ENCODE assay signal across 28 mouse cellular contexts in the genomic region with DNA sequence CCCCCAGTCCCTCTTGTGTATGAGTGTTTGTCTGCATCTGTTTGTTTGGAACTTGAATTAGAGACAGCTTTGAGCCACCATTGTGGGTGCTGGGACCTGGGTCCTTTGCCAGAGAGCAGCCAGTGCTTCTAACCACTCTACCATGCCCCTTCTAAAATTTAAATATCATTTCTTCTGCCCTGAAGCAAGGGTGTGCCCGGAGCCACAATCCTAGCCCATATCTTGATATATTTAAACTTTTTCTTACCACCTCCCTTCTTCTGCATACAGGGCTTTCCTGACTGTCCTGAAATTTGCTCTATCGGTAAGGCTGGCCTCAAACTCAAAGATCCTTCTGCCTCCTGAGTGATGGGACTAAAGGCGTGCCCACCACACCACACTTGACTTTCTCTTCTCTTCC. TPM values are rescaled to one million over a fixed set of nuclear protein-coding genes. Genes with fewer than 3 reads are reported as not detected.
DNase-seq lines count a peak whose midpoint lies in the region; ATAC-seq and TF ChIP-seq lines count a peak whose summit lies in the region.
"Had no signal": no experiment of that assay in that cellular context is flagged by ENCODE, and none has a peak within 500 bp of the region (broad histone marks: within the 10 kb centered on the region; RNA-seq: fewer than 3 reads in every experiment).

No protein-coding gene starts in this region.

- no peaks in the 10 kb centered on the region for H3K9me3 ChIP-seq in heart, embryonic 13.5 days
- no peaks in the 10 kb centered on the region for H3K9me3 ChIP-seq in liver, embryonic 15.5 days (replicated peaks)
- H3K9me3 ChIP-seq in forebrain, embryonic 16.5 days (ENCODE audit: control insufficient read depth, low read length), result no peaks in the 10 kb centered on the region
- H3K9me3 ChIP-seq: forebrain, embryonic 13.5 days; hindbrain, embryonic 15.5 days; megakaryocyte, embryonic 14.5 days had no signal

- peak overlapping the region; percentile 17; the same call in 1 of the 2 replicates for H3K4me2 ChIP-seq in heart, embryonic 13.5 days
- H3K4me2 ChIP-seq in liver, embryonic 15.5 days, result peak overlapping the region; percentile 92
- no peak overlapping the region for H3K4me2 ChIP-seq in forebrain, embryonic 16.5 days (ENCODE audit: low read length)
- H3K4me2 ChIP-seq: forebrain, embryonic 13.5 days; hindbrain, embryonic 15.5 days had no signal

- no peaks in the 10 kb centered on the region for H3K27me3 ChIP-seq in heart, embryonic 13.5 days (replicated peaks)
- no peaks in the 10 kb centered on the region for H3K27me3 ChIP-seq in liver, embryonic 15.5 days
- no peaks in the 10 kb centered on the region for H3K27me3 ChIP-seq in forebrain, embryonic 16.5 days (replicated peaks; ENCODE audit: control insufficient read depth, insufficient read depth, low read length)
- H3K27me3 ChIP-seq: CH12.LX; forebrain, embryonic 13.5 days; hindbrain, embryonic 15.5 days had no signal

- DNase-seq in heart, postnatal 10 days, result no peak
- DNase-seq in liver, result peak; percentile 50
- no peak for DNase-seq in left cerebral cortex, postnatal 14 days (ENCODE audit: low spot score in 2 of 2)
- DNase-seq: adrenal gland, adult 2 months; cerebellum, adult 11-12 months; cerebellum, postnatal 10 days; gastrocnemius, adult 2 months; heart, postnatal 36 days; kidney, adult 9 months; kidney, postnatal 25 days; layer of hippocampus, postnatal 36 days; left cerebral cortex, postnatal 4 days; lung, adult 18-20 months; lung, postnatal 36 days; midbrain, embryonic 14.5 days; right cerebral cortex, postnatal 25 days; spleen, adult 18-20 months; thymus, postnatal 25 days had no signal

- WGBS in heart, embryonic 13.5 days, result 61% methylated on average over 3 of the region's 3 CpGs
- WGBS in bone marrow, adult 2 months, result 66% methylated on average over 3 of the region's 3 CpGs
- 33% methylated on average over 3 of the region's 3 CpGs for WGBS in liver, embryonic 15.5 days (ENCODE audit: insufficient replicate concordance)
- 92% methylated on average over 3 of the region's 3 CpGs for WGBS in forebrain, embryonic 16.5 days

- TF ChIP-seq POLR2A in bone marrow, adult 2 months (IDR thresholded peaks at IDR 0.05; ENCODE audit: borderline replicate concordance, control insufficient read depth, low read depth, low read length), result no peak

- ATAC-seq in heart, embryonic 13.5 days (ENCODE audit: extremely low read depth, insufficient number of reproducible peaks, low FRiP score, low TSS enrichment), result no peak
- ATAC-seq in liver, embryonic 15.5 days (ENCODE audit: insufficient read depth), result peak; percentile 49
- ATAC-seq in forebrain, embryonic 16.5 days, result no peak
- ATAC-seq: forebrain, embryonic 13.5 days had no signal

- peak overlapping the region; percentile 45; the same call in 1 of the 2 replicates for H3K27ac ChIP-seq in heart, embryonic 13.5 days (replicated peaks)
- H3K27ac ChIP-seq in bone marrow, adult 2 months (ENCODE audit: control insufficient read depth, insufficient read depth, low read depth, low read length, poor library complexity), result peak overlapping the region; percentile 77
- peak overlapping the region; percentile 98 for H3K27ac ChIP-seq in liver, embryonic 15.5 days (replicated peaks)
- H3K27ac ChIP-seq in forebrain, embryonic 16.5 days (ENCODE audit: low read length), result no peak overlapping the region
- H3K27ac ChIP-seq: hindbrain, embryonic 15.5 days had no signal

- peaks cover 73% of the 10 kb centered on the region for H3K4me1 ChIP-seq in heart, embryonic 13.5 days
- H3K4me1 ChIP-seq in bone marrow, adult 2 months (ENCODE audit: control insufficient read depth, insufficient read depth, low read length), result peaks cover 4% of the 10 kb centered on the region
- H3K4me1 ChIP-seq in liver, embryonic 15.5 days (replicated peaks), result peaks cover 98% of the 10 kb centered on the region
- peaks cover 23% of the 10 kb centered on the region for H3K4me1 ChIP-seq in forebrain, embryonic 16.5 days (replicated peaks; ENCODE audit: control insufficient read depth, insufficient read depth, low read length)

- H3K4me3 ChIP-seq in heart, embryonic 13.5 days, result no peak overlapping the region
- peak overlapping the region; percentile 24 for H3K4me3 ChIP-seq in bone marrow, adult 2 months (replicated peaks; ENCODE audit: control insufficient read depth, low read depth, low read length)
- peak overlapping the region; percentile 56 for H3K4me3 ChIP-seq in liver, embryonic 15.5 days (replicated peaks)
- H3K4me3 ChIP-seq in forebrain, embryonic 16.5 days (replicated peaks; ENCODE audit: low read length), result no peak overlapping the region
- H3K4me3 ChIP-seq: forebrain, embryonic 13.5 days; gastrocnemius, adult 2 months; hindbrain, embryonic 15.5 days had no signal

- intact Hi-C loops in heart, postnatal 10 days (cut with DNase I), result no loop called here
- intact Hi-C loops in left cerebral cortex, postnatal 14 days (cut with DNase I), result no loop called here

- H3K36me3 ChIP-seq in heart, embryonic 13.5 days, result peaks cover 10% of the 10 kb centered on the region
- H3K36me3 ChIP-seq in liver, embryonic 15.5 days (replicated peaks), result peaks cover 15% of the 10 kb centered on the region
- no peaks in the 10 kb centered on the region for H3K36me3 ChIP-seq in forebrain, embryonic 16.5 days (ENCODE audit: control insufficient read depth, insufficient read depth)
- H3K36me3 ChIP-seq: hindbrain, embryonic 15.5 days had no signal

- H3K9ac ChIP-seq in heart, embryonic 13.5 days, result peak overlapping the region; percentile 20; the same call in 1 of the 2 replicates
- peak overlapping the region; percentile 56 for H3K9ac ChIP-seq in liver, embryonic 15.5 days
- H3K9ac ChIP-seq in forebrain, embryonic 16.5 days (replicated peaks; ENCODE audit: low read depth, low read length), result no peak overlapping the region
- H3K9ac ChIP-seq: forebrain, embryonic 13.5 days; hindbrain, embryonic 15.5 days had no signal

- TF ChIP-seq CTCF in bone marrow, adult 2 months (IDR thresholded peaks at IDR 0.05; ENCODE audit: control insufficient read depth, insufficient read depth, low read length), result no peak

RNA-seq across cellular contexts. Expression of gene Gm20388, which starts 6.8 kb away (rescaled TPM):
- polyA plus RNA-seq in heart, embryonic 13.5 days (2015; fragmentation: Nextera tagmentation; extraction: Ambion mirVana), result 1.8 TPM in 1 of 2 replicates, not detected in the other
- total RNA-seq in heart, postnatal 10 days (2021), result 1 to 10 TPM; 2.0 to 2.2 TPM
- 3.5 and 10.6 TPM in 2 replicates for polyA plus RNA-seq in bone marrow, adult 2 months (2011; ENCODE audit: insufficient read depth, insufficient read length, low replicate concordance, missing spikeins)
- polyA plus RNA-seq in liver, embryonic 15.5 days (2015; fragmentation: Nextera tagmentation; extraction: Ambion mirVana), result 3.0 TPM in 1 of 2 replicates, not detected in the other
- 1 to 10 TPM; 2.8 to 7.3 TPM for total RNA-seq in left cerebral cortex, postnatal 14 days (2021)
- 3.1 and 4.7 TPM in 2 replicates for polyA plus RNA-seq in forebrain, embryonic 16.5 days (2015; fragmentation: Nextera tagmentation; extraction: Ambion mirVana)
- polyA plus RNA-seq: heart, embryonic 14.5 days; neural tube, embryonic 11.5 days had no signal

RNA-seq across cellular contexts. Expression of gene Usp10, which starts 7.3 kb away (rescaled TPM):
- polyA plus RNA-seq in heart, embryonic 13.5 days (2015; fragmentation: Nextera tagmentation; extraction: Ambion mirVana), result 90.5 and 101 TPM in 2 replicates
- total RNA-seq in heart, postnatal 10 days (2021), result 10 to 100 TPM; 57.2 to 69.2 TPM
- 85.2 and 133 TPM in 2 replicates for polyA plus RNA-seq in bone marrow, adult 2 months (2011; ENCODE audit: insufficient read depth, insufficient read length, low replicate concordance, missing spikeins)
- polyA plus RNA-seq in liver, embryonic 15.5 days (2015; fragmentation: Nextera tagmentation; extraction: Ambion mirVana), result 76.7 and 91.5 TPM in 2 replicates
- 10 to 100 TPM; 82.2 to 95.2 TPM for total RNA-seq in left cerebral cortex, postnatal 14 days (2021)
- 158 TPM in 2 replicates for polyA plus RNA-seq in forebrain, embryonic 16.5 days (2015; fragmentation: Nextera tagmentation; extraction: Ambion mirVana)

RNA-seq across cellular contexts. Expression of gene Klhl36, which starts 55.3 kb away (rescaled TPM):
- 10.1 and 10.9 TPM in 2 replicates for polyA plus RNA-seq in heart, embryonic 13.5 days (2015; fragmentation: Nextera tagmentation; extraction: Ambion mirVana)
- 1 to 10 TPM; 4.1 to 5.4 TPM for total RNA-seq in heart, postnatal 10 days (2021)
- 2.8 and 4.8 TPM in 2 replicates for polyA plus RNA-seq in bone marrow, adult 2 months (2011; ENCODE audit: insufficient read depth, insufficient read length, low replicate concordance, missing spikeins)
- 3.9 and 4.3 TPM in 2 replicates for polyA plus RNA-seq in liver, embryonic 15.5 days (2015; fragmentation: Nextera tagmentation; extraction: Ambion mirVana)
- total RNA-seq in left cerebral cortex, postnatal 14 days (2021), result 1 to 10 TPM; 6.0 to 7.3 TPM
- 15.2 and 19.1 TPM in 2 replicates for polyA plus RNA-seq in forebrain, embryonic 16.5 days (2015; fragmentation: Nextera tagmentation; extraction: Ambion mirVana)

Comparison
In these comparisons a context has a peak if more than half of its experiments do, and no peak if none do; other contexts are left out.
1. H3K4me3 ChIP-seq: peak in bone marrow, adult 2 months (single experiment) and liver, embryonic 15.5 days (single experiment); none in heart, embryonic 13.5 days (single experiment) and forebrain, embryonic 16.5 days (single experiment).